Mouse (Mus musculus): ENCODE results near the gene Zfp961. TPM values are rescaled to one million over a fixed set of nuclear protein-coding genes. Genes with fewer than 3 reads are reported as not detected.
A peak's percentile ranks its signal among the peaks of the same experiment; 100 is the strongest.
"Not testable (repeated sequence)": the region's sequence is repeated elsewhere in the genome, so short reads cannot be mapped to it uniquely, and the experiment has no call there.

The Zfp961 gene
- polyA plus RNA-seq, 1 experiment from 2014 or later: 17.7 TPM

DNA sequence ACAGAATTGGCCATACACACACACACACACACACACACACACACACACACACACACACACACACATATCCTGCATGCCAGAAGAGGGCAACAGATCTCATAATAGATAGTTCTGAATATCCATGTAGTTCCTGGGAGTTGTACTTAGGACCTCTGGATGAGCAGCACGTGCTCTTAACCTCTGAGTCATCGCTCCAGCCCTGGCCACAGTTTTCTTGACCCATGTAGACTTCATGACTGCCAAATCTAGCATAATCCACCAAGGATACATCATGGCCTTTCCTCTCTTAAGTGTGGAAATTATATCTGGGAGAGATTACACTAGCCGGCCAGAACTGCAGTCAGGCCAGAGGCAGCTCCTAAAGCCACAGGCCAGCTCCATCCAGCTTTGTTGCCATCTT lies 24.3 kb upstream of the Zfp961 start:
- no peak overlapping the region for H3K4me3 ChIP-seq (ENCODE audit: low read depth, low read length)
- no peak overlapping the region for H3K27ac ChIP-seq (ENCODE audit: low read depth, low read length)
- no peaks in the 10 kb centered on the region for H3K27me3 ChIP-seq (ENCODE audit: control insufficient read depth, insufficient read depth, low read length)
- H3K9ac ChIP-seq (replicated peaks; ENCODE audit: low read depth, low read length): no peak overlapping the region
- peaks cover 15% of the 10 kb centered on the region for H3K36me3 ChIP-seq (ENCODE audit: control insufficient read depth, insufficient read depth, low read length)
- no peak overlapping the region for H3K4me2 ChIP-seq (ENCODE audit: low read depth, low read length)
- WGBS: 100% methylated on average over 3 of the region's 3 CpGs
- no peaks in the 10 kb centered on the region for H3K9me3 ChIP-seq (ENCODE audit: control insufficient read depth, low read length)
- peaks cover 4% of the 10 kb centered on the region; the same call in 1 of the 2 replicates for H3K4me1 ChIP-seq (ENCODE audit: control insufficient read depth, insufficient read depth, low read length)
- ATAC-seq (ENCODE audit: low read depth): no peak

DNA sequence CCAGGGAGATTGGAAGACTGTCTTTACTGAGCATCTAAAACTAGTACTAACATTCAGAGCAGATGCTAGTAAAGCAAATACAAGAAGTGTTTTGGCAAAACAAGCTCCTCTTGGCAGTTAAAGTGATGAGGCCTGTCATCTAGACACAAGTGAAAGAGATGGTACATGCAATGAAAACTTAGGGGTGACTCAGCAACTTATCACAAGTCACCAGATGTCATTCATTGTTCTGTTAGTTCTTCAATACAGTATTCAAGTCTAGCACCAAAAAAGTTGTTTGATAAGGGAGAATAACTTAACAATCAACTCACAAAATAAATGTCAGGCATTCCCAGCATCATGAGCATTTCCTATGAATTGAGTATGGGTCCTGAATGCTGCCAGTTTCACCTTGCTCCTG lies 23.1 kb upstream of the Zfp961 start:
- Histone ChIP-seq H3K36me3 (ENCODE audit: control insufficient read depth, insufficient read depth, low read length) (peaks cover 16% of the 10 kb centered on the region), H3K4me3 (ENCODE audit: low read depth, low read length) (no peak overlapping the region), H3K27me3 (ENCODE audit: control insufficient read depth, insufficient read depth, low read length) (no peaks in the 10 kb centered on the region), H3K27ac (ENCODE audit: low read depth, low read length) (no peak overlapping the region), H3K4me2 (ENCODE audit: low read depth, low read length) (no peak overlapping the region), H3K9me3 (ENCODE audit: control insufficient read depth, low read length) (no peaks in the 10 kb centered on the region), H3K9ac (replicated peaks; ENCODE audit: low read depth, low read length) (no peak overlapping the region), H3K4me1 (ENCODE audit: control insufficient read depth, insufficient read depth, low read length) (peaks cover 4% of the 10 kb centered on the region; the same call in 1 of the 2 replicates)
- no peak for ATAC-seq (ENCODE audit: low read depth)

DNA sequence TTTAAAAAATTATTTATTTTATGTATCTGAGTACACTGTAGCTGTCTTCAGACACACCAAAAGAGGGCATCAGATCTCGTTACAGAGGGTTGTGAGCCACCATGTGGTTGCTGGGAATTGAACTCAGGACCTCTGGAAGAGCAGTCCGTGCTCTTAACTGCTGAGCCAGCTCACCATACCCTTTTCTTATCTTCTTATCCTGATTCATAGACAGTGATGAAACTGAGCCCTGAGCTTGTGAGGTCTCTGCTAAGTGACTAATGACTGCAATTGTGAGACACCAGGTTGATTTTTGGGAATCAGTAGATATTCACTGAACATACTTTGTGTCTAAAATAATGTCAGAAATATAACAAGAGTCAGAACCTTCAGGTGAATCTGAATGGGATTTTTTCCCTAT lies 12.8 kb upstream of the Zfp961 start:
- not testable (repeated sequence) for H3K27me3 ChIP-seq (ENCODE audit: control insufficient read depth, insufficient read depth, low read length); H3K9me3 ChIP-seq (ENCODE audit: control insufficient read depth, low read length); H3K36me3 ChIP-seq (ENCODE audit: control insufficient read depth, insufficient read depth, low read length); H3K4me3 ChIP-seq (ENCODE audit: low read depth, low read length); H3K4me2 ChIP-seq (ENCODE audit: low read depth, low read length); H3K9ac ChIP-seq (replicated peaks; ENCODE audit: low read depth, low read length); ATAC-seq (ENCODE audit: low read depth); H3K27ac ChIP-seq (ENCODE audit: low read depth, low read length); H3K4me1 ChIP-seq (ENCODE audit: control insufficient read depth, insufficient read depth, low read length)
- 83% methylated on average over 2 of the region's 2 CpGs for WGBS

DNA sequence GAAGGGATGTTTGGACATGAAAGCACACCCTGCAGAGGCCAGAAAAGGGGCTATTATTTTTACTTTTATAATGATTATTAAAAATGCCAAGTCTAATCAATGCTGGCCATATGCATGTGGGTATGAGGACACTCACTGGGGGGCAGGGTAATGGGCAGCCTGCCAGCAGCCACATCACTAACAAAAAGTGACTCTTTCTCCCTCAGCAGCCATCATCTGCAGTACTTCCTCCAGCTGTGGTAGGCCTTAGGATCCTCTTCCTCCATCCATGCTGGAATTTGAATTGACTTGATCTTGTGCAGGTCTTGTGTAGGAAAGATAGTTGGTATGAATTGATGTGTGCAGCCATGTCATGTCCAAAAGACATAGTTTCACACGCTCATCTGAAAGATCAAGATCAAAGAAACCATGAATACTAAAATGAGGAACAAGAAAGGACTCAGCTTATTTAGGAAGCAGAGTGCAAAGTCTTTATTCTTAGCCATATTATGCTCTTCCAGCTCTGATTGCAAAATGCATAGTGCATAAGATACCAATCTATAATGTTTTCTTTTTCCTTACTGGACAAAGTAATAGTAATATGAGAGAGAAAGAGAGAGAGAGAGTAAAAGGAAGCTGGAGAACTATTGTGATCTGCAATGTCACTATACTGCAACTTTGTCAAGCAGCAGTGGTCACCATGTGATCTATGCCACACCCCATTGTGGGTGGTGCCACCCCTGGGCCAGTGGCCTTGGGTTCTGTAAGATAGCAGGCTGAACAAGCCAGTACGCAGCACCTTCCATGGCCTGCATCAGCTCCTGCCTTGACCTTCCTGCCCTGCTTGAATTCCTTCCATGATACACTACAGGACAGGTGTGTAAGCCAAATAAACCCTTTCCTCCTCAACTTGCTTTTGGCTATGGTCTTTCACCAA lies 10.3 kb upstream of the Zfp961 start:
- Histone ChIP-seq H3K4me2 (ENCODE audit: low read depth, low read length) (no peak overlapping the region), H3K9ac (replicated peaks; ENCODE audit: low read depth, low read length) (no peak overlapping the region), H3K27me3 (ENCODE audit: control insufficient read depth, insufficient read depth, low read length) (no peaks in the 10 kb centered on the region), H3K9me3 (ENCODE audit: control insufficient read depth, low read length) (no peaks in the 10 kb centered on the region), H3K27ac (ENCODE audit: low read depth, low read length) (no peak overlapping the region), H3K4me3 (ENCODE audit: low read depth, low read length) (no peak overlapping the region), H3K4me1 (ENCODE audit: control insufficient read depth, insufficient read depth, low read length) (no peaks in the 10 kb centered on the region), H3K36me3 (ENCODE audit: control insufficient read depth, insufficient read depth, low read length) (no peaks in the 10 kb centered on the region)
- ATAC-seq (ENCODE audit: low read depth): no peak
- WGBS: 88% methylated on average over 2 of the region's 2 CpGs

DNA sequence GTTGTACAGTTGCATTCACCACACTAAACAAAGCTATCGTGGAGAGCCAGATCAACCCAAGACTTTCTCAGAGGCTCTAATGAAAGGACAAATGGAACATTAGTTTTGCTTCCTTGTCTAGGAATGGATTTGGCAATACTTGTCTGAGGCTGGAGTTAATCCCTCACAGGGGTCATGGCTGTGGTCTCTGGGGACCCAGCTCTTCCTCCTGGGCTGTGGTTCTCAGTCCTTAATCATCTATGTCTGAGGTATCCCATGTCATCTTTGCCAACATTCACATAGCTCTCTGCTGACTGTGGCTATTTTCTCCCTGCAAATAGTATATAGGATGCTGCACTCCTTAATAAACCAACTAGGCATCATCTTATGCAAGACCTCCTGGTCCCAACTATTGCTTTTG lies 9.1 kb upstream of the Zfp961 start:
- 91% methylated on average over 1 of the region's 1 CpGs for WGBS
- no peak for ATAC-seq (ENCODE audit: low read depth)
- no peak overlapping the region for H3K4me2 ChIP-seq (ENCODE audit: low read depth, low read length)
- H3K27me3 ChIP-seq (ENCODE audit: control insufficient read depth, insufficient read depth, low read length): no peaks in the 10 kb centered on the region
- no peaks in the 10 kb centered on the region for H3K4me1 ChIP-seq (ENCODE audit: control insufficient read depth, insufficient read depth, low read length)
- H3K9me3 ChIP-seq (ENCODE audit: control insufficient read depth, low read length): no peaks in the 10 kb centered on the region
- no peak overlapping the region for H3K4me3 ChIP-seq (ENCODE audit: low read depth, low read length)
- H3K36me3 ChIP-seq (ENCODE audit: control insufficient read depth, insufficient read depth, low read length): no peaks in the 10 kb centered on the region
- H3K9ac ChIP-seq (replicated peaks; ENCODE audit: low read depth, low read length): no peak overlapping the region
- no peak overlapping the region for H3K27ac ChIP-seq (ENCODE audit: low read depth, low read length)

DNA sequence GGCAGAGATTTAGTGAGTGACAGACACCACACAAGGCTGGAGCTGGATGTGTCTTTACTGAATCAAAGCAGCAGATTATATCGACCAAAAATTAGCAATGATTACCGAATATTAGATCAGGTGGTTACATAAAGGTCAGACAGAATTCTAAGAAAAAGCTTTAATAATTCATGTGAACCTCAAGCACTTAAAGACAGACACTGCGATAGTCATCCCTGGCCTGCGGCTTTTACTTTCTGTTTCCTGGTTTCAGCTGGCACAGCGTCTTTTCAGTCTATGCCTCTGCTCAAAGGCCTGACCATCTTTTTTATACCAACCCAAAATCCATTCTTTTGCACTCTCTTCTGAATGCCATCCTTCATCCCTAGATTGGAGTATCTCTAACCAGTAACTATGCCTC lies 2.2 kb upstream of the Zfp961 start:
- Histone ChIP-seq H3K9ac (replicated peaks; ENCODE audit: low read depth, low read length) (no peak overlapping the region), H3K36me3 (ENCODE audit: control insufficient read depth, insufficient read depth, low read length) (no peaks in the 10 kb centered on the region), H3K4me2 (ENCODE audit: low read depth, low read length) (no peak overlapping the region), H3K4me3 (ENCODE audit: low read depth, low read length) (no peak overlapping the region), H3K4me1 (ENCODE audit: control insufficient read depth, insufficient read depth, low read length) (peaks cover 12% of the 10 kb centered on the region), H3K27ac (ENCODE audit: low read depth, low read length) (no peak overlapping the region), H3K27me3 (ENCODE audit: control insufficient read depth, insufficient read depth, low read length) (peaks cover 2% of the 10 kb centered on the region; the same call in 1 of the 2 replicates), H3K9me3 (ENCODE audit: control insufficient read depth, low read length) (no peaks in the 10 kb centered on the region)
- 93% methylated on average over 5 of the region's 5 CpGs for WGBS
- ATAC-seq (ENCODE audit: low read depth): no peak

DNA sequence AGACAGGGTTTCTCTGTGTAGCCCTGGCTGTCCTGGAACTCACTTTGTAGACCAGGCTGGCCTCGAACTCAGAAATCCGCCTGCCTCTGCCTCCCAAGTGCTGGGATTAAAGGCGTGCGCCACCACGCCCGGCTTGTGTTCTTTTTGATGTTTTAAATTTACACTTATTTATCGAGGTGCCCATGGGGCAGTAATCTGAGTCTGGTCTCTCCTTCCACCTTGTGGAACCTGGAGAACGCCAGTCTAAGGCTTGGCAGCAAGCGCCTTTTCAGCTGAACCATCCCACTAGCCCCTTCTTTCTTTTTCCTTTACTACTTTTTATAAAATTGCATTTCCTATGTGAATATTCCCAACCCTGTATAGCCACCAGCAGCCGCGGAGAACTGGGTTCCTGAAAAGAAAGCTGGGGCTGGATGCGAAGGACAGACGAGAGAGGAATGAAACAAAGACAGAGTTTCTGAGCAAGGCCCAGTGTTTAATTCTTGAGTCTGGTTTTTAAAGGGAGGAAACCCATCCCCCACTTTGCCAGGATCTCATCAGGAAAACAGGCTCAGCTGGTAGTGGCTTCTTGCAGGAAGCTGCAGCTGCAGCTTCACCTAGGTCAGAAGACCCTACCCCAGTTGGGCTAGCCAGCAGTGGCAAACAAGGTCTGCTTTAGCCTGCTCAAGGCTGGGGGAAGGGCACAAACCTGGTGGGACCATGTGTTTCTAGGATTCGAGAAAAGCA lies 761 bp downstream of the Zfp961 start:
- Histone ChIP-seq H3K27ac (ENCODE audit: low read depth, low read length) (no peak overlapping the region), H3K4me1 (ENCODE audit: control insufficient read depth, insufficient read depth, low read length) (peaks cover 12% of the 10 kb centered on the region), H3K9ac (replicated peaks; ENCODE audit: low read depth, low read length) (peak overlapping the region; percentile 73), H3K36me3 (ENCODE audit: control insufficient read depth, insufficient read depth, low read length) (no peaks in the 10 kb centered on the region), H3K27me3 (ENCODE audit: control insufficient read depth, insufficient read depth, low read length) (peaks cover 2% of the 10 kb centered on the region; the same call in 1 of the 2 replicates), H3K9me3 (ENCODE audit: control insufficient read depth, low read length) (0 out of 2 replicates have a peak, but pooled peaks cover 7% of the 10 kb centered on the region), H3K4me2 (ENCODE audit: low read depth, low read length) (peak overlapping the region; percentile 64), H3K4me3 (ENCODE audit: low read depth, low read length) (peak overlapping the region; percentile 72)
- ATAC-seq (ENCODE audit: low read depth): no peak
- 36% methylated on average over 14 of the region's 14 CpGs for WGBS

DNA sequence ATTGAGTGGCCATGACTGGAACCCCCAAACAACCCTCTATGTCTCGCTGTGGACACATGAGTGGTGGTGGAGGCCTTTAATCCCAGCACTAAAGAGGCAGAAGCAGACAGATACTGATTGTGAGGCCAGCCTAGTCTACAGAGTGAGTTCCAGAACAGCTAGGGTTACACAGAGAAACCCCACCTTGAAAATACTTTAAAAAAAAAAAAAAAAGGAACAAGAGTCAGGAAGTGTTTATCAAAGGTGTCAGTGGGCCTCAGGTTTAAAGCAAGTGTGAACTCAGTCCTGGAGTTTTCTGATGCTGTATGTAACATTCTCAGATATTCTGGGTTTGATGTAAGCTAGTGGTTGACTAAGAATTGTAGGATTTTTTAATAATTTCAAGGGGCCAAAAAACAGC lies 1.7 kb downstream of the Zfp961 start:
- Histone ChIP-seq H3K27ac (ENCODE audit: low read depth, low read length) (no peak overlapping the region), H3K36me3 (ENCODE audit: control insufficient read depth, insufficient read depth, low read length) (no peaks in the 10 kb centered on the region), H3K4me3 (ENCODE audit: low read depth, low read length) (no peak overlapping the region), H3K9ac (replicated peaks; ENCODE audit: low read depth, low read length) (no peak overlapping the region), H3K4me2 (ENCODE audit: low read depth, low read length) (no peak overlapping the region), H3K9me3 (ENCODE audit: control insufficient read depth, low read length) (0 out of 2 replicates have a peak, but pooled peaks cover 7% of the 10 kb centered on the region), H3K27me3 (ENCODE audit: control insufficient read depth, insufficient read depth, low read length) (peaks cover 2% of the 10 kb centered on the region; the same call in 1 of the 2 replicates), H3K4me1 (ENCODE audit: control insufficient read depth, insufficient read depth, low read length) (peaks cover 12% of the 10 kb centered on the region)
- ATAC-seq (ENCODE audit: low read depth): no peak
- 93% methylated on average over 1 of the region's 1 CpGs for WGBS

All from neural tube, embryonic 14.5 days (tissue).